Mouse (Mus musculus) G1E (cell line): Measurements from ENCODE around the gene Srsf3.

Source experiments
- CTCF ChIP-seq: IDR thresholded peaks from 2 replicates; pipeline ENCODE4 v1.5.1; 2012; ENCODE audit warnings: low read depth, low read length, inconsistent platforms, mixed read lengths
- GATA1 ChIP-seq: IDR thresholded peaks from 2 replicates; pipeline ENCODE4 v1.6.1; 2012; ENCODE audit warnings: borderline replicate concordance, low read length, inconsistent platforms, mixed read lengths
- GATA2 ChIP-seq: IDR thresholded peaks from 2 replicates; pipeline ENCODE4 v1.6.1; 2012; ENCODE audit warnings: low read depth, low read length, inconsistent platforms, borderline replicate concordance
- TAL1 ChIP-seq: conservative IDR thresholded peaks from 2 replicates; pipeline ENCODE4 v1.6.1; 2012; ENCODE audit warnings: low read depth, low read length, inconsistent platforms, mixed read lengths

DNA sequence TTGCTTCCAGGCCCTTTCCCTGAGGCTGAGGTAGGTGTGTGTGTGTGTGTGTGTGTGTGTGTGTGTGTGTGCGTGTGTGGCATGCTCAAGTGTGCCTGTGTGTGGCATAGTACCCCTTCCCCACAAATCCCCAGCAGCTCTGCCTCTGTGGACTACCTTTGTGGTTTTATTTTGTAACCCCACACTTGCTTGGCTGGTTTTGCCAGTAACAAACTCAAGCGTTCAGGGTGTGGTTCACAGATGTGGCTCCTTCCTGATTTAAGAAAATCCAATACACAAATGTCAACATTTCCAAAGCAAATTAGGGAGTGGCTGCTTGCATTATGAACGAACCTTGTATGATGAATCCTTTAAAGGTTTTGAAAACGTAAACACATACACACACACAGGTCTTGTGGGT, 15.7 kb upstream of the Srsf3 start:
- TF ChIP-seq CTCF (no peak), TAL1 (no peak), GATA2 (no peak), GATA1 (no peak)
